In genomic region chr8:26687146-26687545, GRCm38 (mm10) we compare ENCODE assay signal across 9 mouse cellular contexts.
DNase-seq lines count a peak whose midpoint lies in the region; ATAC-seq and TF ChIP-seq lines count a peak whose summit lies in the region.
"Had no signal": no experiment of that assay in that cellular context is flagged by ENCODE, and none has a peak within 500 bp of the region (broad histone marks: within the 10 kb centered on the region; RNA-seq: fewer than 3 reads in every experiment).

No protein-coding gene starts in this region.

- peak; percentile 33 for DNase-seq in forebrain, embryonic 10.5 days (ENCODE audit: extremely low spot score, low spot score)
- no peak for DNase-seq in liver, embryonic 14.5 days (ENCODE audit: low read depth in 3 of 3, low spot score in 3 of 3)
- no peak for DNase-seq in liver
- DNase-seq in cerebellum, adult 9-11 months: peak; percentile 39
- peak; percentile 68 for DNase-seq in heart, postnatal 4 days
- peak; percentile 58 for DNase-seq in retina, embryonic 14.5 days (ENCODE audit: low spot score)

- no peaks in the 10 kb centered on the region for H3K27me3 ChIP-seq in forebrain, embryonic 10.5 days (ENCODE audit: poor library complexity, severe bottlenecking)
- H3K27me3 ChIP-seq in forebrain, embryonic 12.5 days: peaks cover 6% of the 10 kb centered on the region; the same call in 1 of the 2 replicates
- H3K27me3 ChIP-seq in liver, embryonic 14.5 days (ENCODE audit: control insufficient read depth, insufficient read depth, low read length): no peaks in the 10 kb centered on the region
- H3K27me3 ChIP-seq: midbrain, embryonic 12.5 days had no signal

- peak; percentile 30; the same call in 1 of the 2 replicates for TF ChIP-seq CTCF in liver, embryonic 14.5 days (IDR thresholded peaks at IDR 0.05; ENCODE audit: low read depth)

- no peak overlapping the region for H3K4me3 ChIP-seq in forebrain, embryonic 10.5 days
- no peak overlapping the region for H3K4me3 ChIP-seq in forebrain, embryonic 12.5 days (replicated peaks)
- H3K4me3 ChIP-seq in liver, embryonic 14.5 days (ENCODE audit: insufficient read depth in 1 of 2, low read depth in 2 of 2, low read length in 2 of 2): no peak overlapping the region
- H3K4me3 ChIP-seq: midbrain, embryonic 12.5 days had no signal

- no peak for ATAC-seq in forebrain, embryonic 12.5 days (ENCODE audit: low FRiP score)
- no peak for ATAC-seq in liver, embryonic 14.5 days (ENCODE audit: insufficient read depth)
- no peak for ATAC-seq in megakaryocyte, adult 5-6 weeks (ENCODE audit: poor library complexity, severe bottlenecking)

- H3K36me3 ChIP-seq in forebrain, embryonic 10.5 days (replicated peaks): no peaks in the 10 kb centered on the region
- no peaks in the 10 kb centered on the region for H3K36me3 ChIP-seq in forebrain, embryonic 12.5 days (replicated peaks)
- no peaks in the 10 kb centered on the region for H3K36me3 ChIP-seq in liver, embryonic 14.5 days (replicated peaks; ENCODE audit: control insufficient read depth, insufficient read depth, low read depth)
- H3K36me3 ChIP-seq: midbrain, embryonic 12.5 days had no signal

- H3K4me1 ChIP-seq in forebrain, embryonic 10.5 days: peaks cover 25% of the 10 kb centered on the region
- H3K4me1 ChIP-seq in forebrain, embryonic 12.5 days: peaks cover 17% of the 10 kb centered on the region
- no peaks in the 10 kb centered on the region for H3K4me1 ChIP-seq in liver, embryonic 14.5 days (replicated peaks; ENCODE audit: control insufficient read depth in 2 of 2, insufficient read depth in 2 of 2, low read length in 1 of 2)

- TF ChIP-seq EP300 in liver, embryonic 14.5 days (IDR thresholded peaks at IDR 0.05; ENCODE audit: low read depth): no peak

- H3K9me3 ChIP-seq in forebrain, embryonic 10.5 days: no peaks in the 10 kb centered on the region
- no peaks in the 10 kb centered on the region for H3K9me3 ChIP-seq in forebrain, embryonic 12.5 days
- H3K9me3 ChIP-seq in liver, embryonic 14.5 days (ENCODE audit: control insufficient read depth, low read length): no peaks in the 10 kb centered on the region
- H3K9me3 ChIP-seq: midbrain, embryonic 12.5 days had no signal

- H3K4me2 ChIP-seq in forebrain, embryonic 12.5 days: no peak overlapping the region
- no peak overlapping the region for H3K4me2 ChIP-seq in liver, embryonic 14.5 days (ENCODE audit: low read depth)
- H3K4me2 ChIP-seq: midbrain, embryonic 12.5 days had no signal

- H3K9ac ChIP-seq in forebrain, embryonic 12.5 days: no peak overlapping the region
- H3K9ac ChIP-seq in liver, embryonic 14.5 days (replicated peaks): no peak overlapping the region
- H3K9ac ChIP-seq: midbrain, embryonic 12.5 days had no signal

- H3K27ac ChIP-seq in forebrain, embryonic 10.5 days: no peak overlapping the region
- H3K27ac ChIP-seq in forebrain, embryonic 12.5 days: no peak overlapping the region
- no peak overlapping the region for H3K27ac ChIP-seq in liver, embryonic 14.5 days
- H3K27ac ChIP-seq: midbrain, embryonic 12.5 days had no signal

Comparison
In these comparisons a context has a peak if more than half of its experiments do, and no peak if none do; other contexts are left out.
1. DNase-seq: peak in forebrain, embryonic 10.5 days (single experiment), cerebellum, adult 9-11 months (single experiment), heart, postnatal 4 days (single experiment) and retina, embryonic 14.5 days (single experiment); none in liver, embryonic 14.5 days (0 of 3) and liver (single experiment).